Mouse (Mus musculus) embryonic facial prominence, embryonic 10.5 days (tissue): ENCODE data around the gene Prss27. TPM values are rescaled to one million over a fixed set of nuclear protein-coding genes. Genes with fewer than 3 reads are reported as not detected.
"Not testable (repeated sequence)": the region's sequence is repeated elsewhere in the genome, so short reads cannot be mapped to it uniquely, and the experiment has no call there.

Experiments
- DNase-seq: peaks from one replicate; pipeline ENCODE4 v3.0.0-alpha.2; 2017; ENCODE audit warnings: low spot score
- H3K27ac ChIP-seq: fragments of 300-500 bp; sonication (generic); replicated peaks from 2 replicates; pipeline ENCODE4 v1.5.1; 2016; ENCODE audit warnings: mild to moderate bottlenecking
- H3K27me3 ChIP-seq: fragments of 300-500 bp; sonication (generic); replicated peaks from 2 replicates; pipeline ENCODE4 v1.6.1; 2016; ENCODE audit warnings: low read depth, mild to moderate bottlenecking; ENCODE audit not compliant: poor library complexity, severe bottlenecking
- H3K36me3 ChIP-seq: fragments of 300-500 bp; sonication (generic); replicated peaks from 2 replicates; pipeline ENCODE4 v1.6.1; 2016; ENCODE audit warnings: mild to moderate bottlenecking, moderate library complexity
- H3K4me1 ChIP-seq: fragments of 300-500 bp; sonication (generic); 2 replicates; pipeline ENCODE4 v1.6.1; 2016
- H3K4me3 ChIP-seq: fragments of 300-500 bp; sonication (generic); 2 replicates; pipeline ENCODE4 v1.5.1; 2016; ENCODE audit warnings: mild to moderate bottlenecking, moderate library complexity
- H3K9me3 ChIP-seq: fragments of 300-500 bp; sonication (generic); 2 replicates; pipeline ENCODE4 v1.6.1; 2016; ENCODE audit warnings: mild to moderate bottlenecking
- WGBS: fragments of 180-500 bp; shearing (Covaris S2); methylation state at CpG from one replicate; pipeline ENCODE4 v1.1.7; 2016; 5-methylcytosine and 5-hydroxymethylcytosine counted together
- microRNA-seq: library from miRNA; unstranded; fragments of <30 nt; microRNA quantifications from one replicate; pipeline ENCODE4, GENCODE M21; 2017
- polyA plus RNA-seq: library from polyadenylated mRNA; unstranded; fragments of >200 nt; fragmentation: Nextera tagmentation; extraction: Ambion mirVana; gene quantifications from 2 replicates; pipeline ENCODE4 v1.2.1, GENCODE M21; 2016

Prss27 gene
- polyA plus RNA-seq, 1 experiment from 2014 or later, result 0.24 TPM

DNA sequence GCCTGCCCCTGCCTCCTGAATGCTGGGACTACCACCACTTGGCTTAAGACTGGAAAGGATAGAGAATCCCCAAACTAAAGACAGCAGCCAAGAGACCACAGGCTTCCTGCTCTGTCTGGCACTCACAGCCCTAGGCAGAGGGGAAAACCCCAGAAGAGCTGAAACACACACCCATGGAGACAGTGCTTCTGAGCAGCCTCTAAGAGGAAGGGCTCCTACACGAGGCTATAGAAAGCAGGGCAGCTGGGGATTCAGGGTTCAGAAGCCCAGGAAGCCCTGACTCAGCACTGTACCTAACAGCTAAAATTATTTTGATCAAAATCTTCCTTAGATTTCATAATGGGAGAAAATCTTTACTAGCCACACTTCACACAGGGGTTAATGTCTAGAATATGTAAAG lies 46.6 kb downstream of the Prss27 start:
- H3K9me3 ChIP-seq, result no peaks in the 10 kb centered on the region
- H3K4me3 ChIP-seq, result no peak overlapping the region
- H3K4me1 ChIP-seq, result no peaks in the 10 kb centered on the region
- WGBS, result 60% methylated on average over 1 of the region's 1 CpGs
- H3K27ac ChIP-seq, result no peak overlapping the region
- H3K36me3 ChIP-seq, result peaks cover 56% of the 10 kb centered on the region
- no peak for DNase-seq
- no peaks in the 10 kb centered on the region for H3K27me3 ChIP-seq

DNA sequence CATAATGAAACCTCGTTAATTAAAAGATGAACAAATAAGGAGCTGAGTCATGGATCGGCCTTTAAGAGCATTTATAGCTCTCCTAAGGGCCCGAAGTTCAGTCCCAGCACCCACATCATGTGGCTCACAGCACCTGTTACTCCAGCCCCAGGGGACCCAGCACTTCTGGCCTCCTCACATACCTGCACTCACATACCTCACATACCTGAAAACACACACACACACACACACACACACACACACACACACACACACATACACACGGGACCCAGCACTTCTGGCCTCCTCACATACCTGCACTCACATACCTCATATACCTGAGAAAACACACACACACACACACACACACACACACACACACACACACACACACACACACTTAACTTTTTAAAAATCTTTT lies 48.5 kb downstream of the Prss27 start:
- H3K36me3 ChIP-seq, result peaks cover 62% of the 10 kb centered on the region
- H3K4me3 ChIP-seq, H3K9me3 ChIP-seq, H3K27me3 ChIP-seq, H3K27ac ChIP-seq, H3K4me1 ChIP-seq, DNase-seq: not testable (repeated sequence)
- WGBS, result 86% methylated on average over 4 of the region's 4 CpGs

DNA sequence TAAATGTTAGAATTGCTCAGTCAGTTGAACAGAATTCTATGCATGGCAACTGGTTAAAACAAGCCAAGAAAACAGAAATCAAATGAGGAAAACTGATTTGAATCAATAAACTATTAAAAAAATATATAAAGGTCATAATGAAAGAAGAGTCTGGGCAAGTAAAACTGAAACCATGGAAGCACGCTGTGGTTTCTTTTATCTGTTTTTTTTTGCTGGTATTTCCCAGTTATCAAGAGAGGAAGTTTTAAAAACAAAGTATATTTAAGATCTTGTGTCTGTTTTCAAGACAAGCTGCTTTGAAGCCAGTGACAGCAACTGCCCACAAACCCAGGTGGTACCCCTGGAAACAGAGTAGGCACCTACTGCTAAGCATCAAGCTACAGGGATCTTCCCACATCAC lies 52.6 kb downstream of the Prss27 start:
- H3K9me3 ChIP-seq, result no peaks in the 10 kb centered on the region
- no peaks in the 10 kb centered on the region for H3K4me1 ChIP-seq
- WGBS, result 93% methylated on average over 1 of the region's 1 CpGs
- no peaks in the 10 kb centered on the region for H3K27me3 ChIP-seq
- no peak for DNase-seq
- no peak overlapping the region for H3K4me3 ChIP-seq
- H3K36me3 ChIP-seq, result peaks cover 81% of the 10 kb centered on the region
- no peak overlapping the region for H3K27ac ChIP-seq

Small RNA genes lying within 50 kb of the gene (microRNA-seq; reads per million reads assigned to microRNA genes)
- not detected for gene Gm27700

Other genes with a start within 250 kb of the Prss27 start
- 511 and 516 TPM in 2 replicates for gene Srrm2, start 247.6 kb upstream of the Prss27 start, polyA plus RNA-seq
- 1,075 and 1,103 TPM in 2 replicates for gene Elob, start 209.0 kb upstream of the Prss27 start, polyA plus RNA-seq
- gene Prss33, start 202.1 kb upstream of the Prss27 start, polyA plus RNA-seq, result 0.21 TPM in 1 of 2 replicates, not detected in the other
- 0.45 TPM in 1 of 2 replicates, not detected in the other for gene Prss32, start 194.3 kb upstream of the Prss27 start, polyA plus RNA-seq
- 3.2 and 3.6 TPM in 2 replicates for gene Prss41, start 194.0 kb upstream of the Prss27 start, polyA plus RNA-seq
- not detected in 2 replicates for gene Prss21, start 170.1 kb upstream of the Prss27 start, polyA plus RNA-seq
- gene Dcpp1, start 157.3 kb upstream of the Prss27 start, polyA plus RNA-seq, result not detected in 2 replicates
- not detected in 2 replicates for gene Dcpp2, start 157.3 kb upstream of the Prss27 start, polyA plus RNA-seq
- gene Dcpp3, start 120.7 kb upstream of the Prss27 start, polyA plus RNA-seq, result not detected in 2 replicates
- gene Sbp, start 96.5 kb upstream of the Prss27 start, polyA plus RNA-seq, result not detected in 2 replicates
- gene Sbpl, start 82.9 kb upstream of the Prss27 start, polyA plus RNA-seq, result not detected in 2 replicates
- not detected in 2 replicates for gene Prss30, start 57.6 kb upstream of the Prss27 start, polyA plus RNA-seq
- 3.0 and 3.6 TPM in 2 replicates for gene Prss22, start 40.0 kb upstream of the Prss27 start, polyA plus RNA-seq
- 97.6 and 99.9 TPM in 2 replicates for gene Kctd5, start 35.3 kb downstream of the Prss27 start, polyA plus RNA-seq
- 30.4 and 30.9 TPM in 2 replicates for gene Pdpk1, start 112.8 kb downstream of the Prss27 start, polyA plus RNA-seq
- gene Amdhd2, start 125.6 kb downstream of the Prss27 start, polyA plus RNA-seq, result 44.6 and 50.0 TPM in 2 replicates
- gene Atp6v0c, start 131.6 kb downstream of the Prss27 start, polyA plus RNA-seq, result 422 and 435 TPM in 2 replicates
- gene Tbc1d24, start 167.4 kb downstream of the Prss27 start, polyA plus RNA-seq, result 6.0 and 6.1 TPM in 2 replicates
- 5.0 and 7.3 TPM in 2 replicates for gene Ntn3, start 171.4 kb downstream of the Prss27 start, polyA plus RNA-seq
- 23.0 and 24.8 TPM in 2 replicates for gene Tedc2, start 182.7 kb downstream of the Prss27 start, polyA plus RNA-seq
- 113 and 122 TPM in 2 replicates for gene Ccnf, start 213.3 kb downstream of the Prss27 start, polyA plus RNA-seq